Mouse (Mus musculus) brain, embryonic 14.5 days (tissue): ENCODE results near the gene 2310022A10Rik. TPM values are rescaled to one million over a fixed set of nuclear protein-coding genes. Genes with fewer than 3 reads are reported as not detected.
A peak's percentile ranks its signal among the peaks of the same experiment; 100 is the strongest.

Source experiments
- DNase-seq: peaks from one replicate; pipeline ENCODE4 v3.0.0-alpha.2; 2011; ENCODE audit warnings: low read depth
- CTCF ChIP-seq: fragments of 200-500 bp; IDR thresholded peaks from 2 replicates; pipeline ENCODE4 v1.5.1; 2012; ENCODE audit warnings: inconsistent platforms, mild to moderate bottlenecking, moderate library complexity, borderline replicate concordance; ENCODE audit not compliant: insufficient read depth, insufficient read length; ENCODE audit errors: extremely low read depth
- POLR2A ChIP-seq: fragments of 200-500 bp; IDR thresholded peaks from 2 replicates; pipeline ENCODE4 v1.6.1; 2012; ENCODE audit warnings: mild to moderate bottlenecking, inconsistent platforms, borderline replicate concordance; ENCODE audit not compliant: poor library complexity, insufficient read depth, insufficient read length, severe bottlenecking; ENCODE audit errors: extremely low read depth
- polyA plus RNA-seq: library from polyadenylated mRNA; depleted of rRNA; stranded (reverse); fragments of >200 nt; gene quantifications from 2 replicates; pipeline ENCODE4 v1.2.3, GENCODE M21; 2012

Gene 2310022A10Rik
- polyA plus RNA-seq, 1 experiment: 42.8 TPM

DNA sequence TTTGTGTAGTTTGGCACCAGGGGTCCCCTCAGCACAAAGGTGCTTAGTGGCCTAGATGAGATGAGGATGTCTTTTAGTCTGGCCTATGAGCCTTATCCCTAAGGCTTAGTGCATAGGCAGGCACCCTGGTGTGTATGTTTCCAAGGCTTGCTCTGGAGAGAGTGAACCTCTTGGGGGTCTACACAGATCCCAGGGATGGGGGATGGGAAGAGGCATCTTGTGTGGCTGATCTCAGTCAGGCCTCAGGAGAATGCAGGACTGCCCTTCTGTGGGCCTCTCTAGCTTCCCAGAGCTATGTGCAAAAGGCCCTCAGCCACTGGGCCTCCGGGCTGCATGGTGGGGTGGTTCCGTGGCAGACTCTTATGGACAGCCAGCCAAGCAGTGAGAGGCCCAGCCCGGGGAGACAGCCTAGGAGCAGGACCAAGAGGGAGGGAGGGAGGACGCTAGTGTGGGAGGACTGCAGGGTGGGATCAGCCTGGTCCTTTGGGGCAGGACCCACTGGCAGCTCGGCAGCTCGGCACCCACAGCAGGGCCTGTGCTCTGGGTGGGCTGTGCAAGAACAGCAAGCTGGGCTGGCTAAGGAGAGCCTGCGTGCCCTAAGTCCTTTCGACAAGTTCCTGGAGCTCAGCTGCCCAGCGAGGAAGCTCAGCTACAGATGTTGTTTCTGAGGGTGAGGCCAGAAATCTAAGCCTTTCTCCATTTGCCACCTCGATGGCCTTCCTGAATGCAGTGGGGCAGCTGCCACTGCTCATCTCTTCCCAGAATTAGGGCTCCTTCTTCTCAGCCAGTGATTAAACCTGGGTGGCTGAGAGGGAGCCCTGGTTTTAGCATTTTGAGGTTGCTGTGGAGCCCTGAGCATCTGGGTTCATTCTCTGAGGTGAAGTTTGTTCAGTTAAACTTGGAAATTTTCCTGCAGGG is 43.8 kb downstream of the 2310022A10Rik start:
- no peak for DNase-seq
- TF ChIP-seq CTCF (no peak), POLR2A (no peak)

DNA sequence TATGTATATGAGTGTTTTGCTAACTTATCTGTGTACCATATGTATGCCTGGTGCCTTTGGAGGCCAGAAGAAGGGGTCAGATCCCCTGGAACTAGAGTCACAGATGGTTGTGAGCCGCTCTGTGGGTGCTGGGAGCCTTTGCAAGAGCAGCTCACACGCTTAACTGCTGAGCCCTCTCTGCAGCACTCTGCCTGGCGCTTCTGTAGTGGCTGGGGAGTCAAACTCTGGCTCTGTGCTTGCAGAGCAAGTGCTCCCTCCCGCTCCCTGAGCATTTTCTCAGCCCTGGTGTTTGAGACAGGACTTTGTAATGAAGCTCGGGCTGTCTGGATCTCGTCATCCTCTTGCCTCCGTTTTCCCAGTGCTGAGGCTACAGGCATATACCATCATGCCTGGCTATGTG is 45.0 kb downstream of the 2310022A10Rik start:
- TF ChIP-seq CTCF (no peak), POLR2A (no peak)
- no peak for DNase-seq

DNA sequence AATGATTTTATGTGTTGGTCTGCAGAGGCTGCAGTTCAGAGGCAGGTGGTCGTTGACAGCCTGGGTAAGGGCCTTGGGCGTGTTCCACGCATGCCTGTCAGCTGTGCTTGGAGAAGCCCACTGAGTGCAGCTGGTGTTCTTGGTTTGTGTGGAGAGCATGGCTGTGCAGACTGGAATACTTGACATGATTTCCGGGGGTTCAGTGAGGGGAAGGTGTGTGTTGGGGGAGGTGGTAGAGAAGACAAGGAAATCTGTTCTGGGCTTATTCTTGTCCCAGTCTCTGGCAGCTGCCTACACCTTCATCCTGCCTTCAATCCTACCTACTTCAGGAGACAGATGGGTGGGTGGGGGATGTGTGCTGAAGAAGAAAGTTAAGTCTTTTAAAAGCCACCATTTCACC is 48.6 kb downstream of the 2310022A10Rik start:
- peak; percentile 73 for DNase-seq
- no peak for TF ChIP-seq POLR2A
- TF ChIP-seq CTCF: no peak

DNA sequence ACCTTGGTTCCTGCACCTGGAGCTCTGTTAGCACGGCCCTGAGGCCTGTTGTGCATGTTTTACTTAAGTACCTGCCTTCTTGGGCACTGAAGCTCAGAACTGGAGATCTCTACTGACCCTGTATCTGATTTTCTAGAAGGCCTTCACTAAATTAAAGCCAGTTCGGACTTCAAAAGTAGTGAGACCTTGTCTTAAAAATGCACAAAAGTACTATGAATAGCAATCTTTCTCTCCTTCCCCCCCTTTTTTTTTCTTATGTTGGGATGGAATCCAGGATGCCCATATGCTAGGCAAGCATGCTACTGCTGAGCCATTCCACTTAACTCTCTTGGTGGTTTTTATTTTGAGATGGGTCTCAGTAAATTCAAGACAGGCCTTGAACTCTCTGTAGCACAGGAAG is 49.1 kb downstream of the 2310022A10Rik start:
- peak; percentile 47 for DNase-seq
- TF ChIP-seq POLR2A (no peak), CTCF (no peak)

DNA sequence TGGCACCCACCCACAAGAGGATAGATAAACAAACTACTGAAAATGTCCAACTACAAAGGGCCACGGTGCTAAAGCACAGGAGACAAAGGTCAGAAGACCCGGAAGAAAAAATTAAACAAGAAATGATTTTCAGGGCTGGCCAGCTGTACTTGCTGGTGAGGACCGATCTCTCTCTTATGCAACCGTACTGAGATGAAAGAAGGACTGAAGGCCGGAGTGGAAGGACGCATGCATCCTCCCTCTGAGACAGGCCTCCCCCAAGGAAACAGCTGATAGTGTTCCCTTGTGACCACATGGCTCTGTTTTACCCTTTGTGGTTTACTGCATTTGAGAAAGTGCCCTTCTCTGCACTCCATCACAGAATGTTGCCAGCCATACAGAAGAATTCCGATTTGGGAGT is 49.8 kb downstream of the 2310022A10Rik start:
- TF ChIP-seq POLR2A: no peak
- no peak for TF ChIP-seq CTCF
- no peak for DNase-seq

DNA sequence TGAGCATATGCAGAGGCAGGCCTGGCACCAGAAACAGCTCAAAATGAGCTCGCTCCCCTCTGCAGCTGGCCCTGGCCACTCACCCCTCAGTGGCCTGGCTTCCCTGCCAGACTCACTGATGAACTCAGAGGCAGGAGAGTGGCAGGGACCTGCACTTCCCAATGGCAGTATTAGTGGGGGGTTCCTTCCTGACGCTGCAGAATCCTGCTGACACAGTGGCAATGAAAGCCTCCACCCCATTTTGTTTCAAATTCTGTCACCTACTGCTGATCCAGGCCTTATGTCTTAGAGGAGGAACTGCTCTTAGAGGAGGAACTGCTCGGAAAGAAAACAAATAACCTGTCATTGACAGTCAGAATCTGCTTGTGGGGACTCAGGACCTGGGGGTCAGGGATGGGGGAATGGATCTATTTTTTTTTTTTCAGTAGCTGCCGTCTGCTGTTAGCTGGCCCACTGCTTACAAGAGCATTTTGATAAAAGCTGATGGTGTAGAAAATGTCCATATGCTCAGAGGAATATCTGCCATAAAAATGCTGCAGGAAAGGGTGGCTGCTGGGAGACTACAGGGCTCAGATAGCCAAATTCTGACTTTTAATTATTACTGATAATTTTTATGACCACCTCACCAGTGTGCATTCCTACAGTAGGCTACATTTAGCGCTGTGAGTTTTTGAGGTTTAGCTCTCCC is 51.8 kb downstream of the 2310022A10Rik start:
- DNase-seq: peak; percentile 45
- TF ChIP-seq POLR2A (no peak), CTCF (no peak)

DNA sequence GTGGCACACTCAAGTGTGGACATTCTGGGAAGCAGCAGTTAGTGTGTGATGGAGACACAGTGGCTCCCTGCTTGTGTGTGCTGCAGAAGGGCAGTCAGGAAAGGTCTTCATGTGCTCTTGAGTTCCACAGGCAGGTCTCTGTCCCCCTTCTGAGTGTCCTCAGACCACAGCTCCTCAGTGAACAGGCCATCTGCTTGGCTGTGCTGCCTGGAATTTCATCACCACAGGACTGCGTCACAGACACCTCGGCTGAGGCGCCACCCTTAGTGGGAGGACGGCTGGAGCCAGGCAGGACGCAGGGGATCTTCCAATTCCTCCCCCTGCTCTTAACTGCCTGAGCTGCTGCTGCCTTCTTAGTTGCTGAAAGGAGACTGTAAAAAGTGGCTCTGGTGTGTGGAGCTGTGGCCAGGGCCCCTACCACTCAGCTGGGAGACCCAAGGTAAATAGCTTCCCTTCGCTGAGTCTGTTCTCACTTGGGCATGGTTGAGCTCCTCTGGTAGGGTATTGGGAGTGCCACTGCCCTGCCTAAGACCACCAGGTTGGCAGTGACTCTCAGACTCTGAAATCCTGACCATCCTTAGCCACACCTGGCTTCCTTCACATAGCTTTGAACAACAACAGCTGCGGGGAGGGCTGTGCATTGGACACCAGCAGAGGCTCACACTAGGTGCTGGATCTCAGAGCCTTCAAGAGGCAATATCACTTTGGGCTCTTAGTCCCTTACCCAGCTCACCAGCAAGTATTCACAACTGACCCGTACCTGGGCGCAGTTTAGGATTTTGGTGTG is 52.7 kb downstream of the 2310022A10Rik start:
- DNase-seq: no peak
- no peak for TF ChIP-seq POLR2A
- no peak for TF ChIP-seq CTCF

DNA sequence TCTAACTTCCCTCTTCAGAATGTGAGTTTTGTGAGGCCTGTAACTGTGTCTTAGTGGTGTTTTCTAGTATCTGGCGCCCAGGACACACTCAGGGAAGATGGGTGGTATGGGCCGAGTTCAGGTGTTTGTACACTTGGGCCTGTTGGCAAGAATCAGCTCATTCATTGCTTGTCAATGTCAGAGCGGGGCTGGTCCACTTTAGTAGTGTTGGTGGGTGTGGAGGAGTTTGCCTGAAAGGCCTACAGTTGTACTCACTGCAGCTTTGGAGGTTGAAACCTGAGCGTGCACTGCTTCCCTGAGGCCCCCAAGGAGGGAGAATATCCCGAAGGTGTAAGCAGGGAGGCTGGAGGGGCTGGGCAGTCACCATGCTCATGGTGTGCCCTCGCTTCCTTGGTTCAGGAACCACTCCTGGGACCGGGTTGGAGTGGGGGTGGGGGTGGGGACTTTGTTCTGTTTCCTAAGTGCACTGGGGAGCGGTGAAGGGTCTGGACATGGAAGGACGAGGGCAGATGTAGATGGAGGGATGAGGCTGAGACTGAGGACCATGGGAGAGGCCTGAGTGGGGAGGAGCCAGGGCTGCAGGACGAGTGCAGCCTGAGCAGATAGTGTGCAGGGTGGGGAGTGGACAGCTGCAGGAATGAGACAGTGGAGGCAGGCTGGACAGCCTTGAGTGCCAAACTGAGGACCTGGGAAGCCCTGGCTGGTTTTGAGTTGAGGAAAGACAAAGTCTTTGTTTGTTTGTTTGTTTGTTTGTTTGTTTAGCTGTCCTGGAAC is 53.6 kb downstream of the 2310022A10Rik start:
- TF ChIP-seq CTCF (no peak), POLR2A (no peak)
- DNase-seq: no peak

DNA sequence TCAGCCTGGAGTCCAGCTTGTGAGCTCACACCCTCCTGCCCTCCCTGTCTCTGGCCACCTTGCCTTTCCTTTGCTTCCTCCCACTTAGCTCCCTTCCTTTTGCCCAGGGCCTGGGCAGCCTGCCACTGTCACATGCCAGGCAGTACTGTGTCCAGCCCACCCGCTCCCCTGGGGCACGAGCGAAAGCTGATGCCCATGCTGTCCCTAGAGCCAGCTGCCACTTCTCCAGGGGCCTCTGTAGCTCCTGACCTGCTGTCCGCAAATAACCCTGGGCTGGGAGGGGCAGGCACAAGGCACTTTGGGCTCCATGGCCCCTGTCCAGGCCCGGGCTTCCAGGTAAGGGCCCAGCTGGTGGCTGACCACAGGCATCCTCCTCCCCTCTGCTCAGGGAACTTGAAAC is 54.5 kb downstream of the 2310022A10Rik start:
- TF ChIP-seq POLR2A (no peak), CTCF (no peak)
- DNase-seq: no peak

DNA sequence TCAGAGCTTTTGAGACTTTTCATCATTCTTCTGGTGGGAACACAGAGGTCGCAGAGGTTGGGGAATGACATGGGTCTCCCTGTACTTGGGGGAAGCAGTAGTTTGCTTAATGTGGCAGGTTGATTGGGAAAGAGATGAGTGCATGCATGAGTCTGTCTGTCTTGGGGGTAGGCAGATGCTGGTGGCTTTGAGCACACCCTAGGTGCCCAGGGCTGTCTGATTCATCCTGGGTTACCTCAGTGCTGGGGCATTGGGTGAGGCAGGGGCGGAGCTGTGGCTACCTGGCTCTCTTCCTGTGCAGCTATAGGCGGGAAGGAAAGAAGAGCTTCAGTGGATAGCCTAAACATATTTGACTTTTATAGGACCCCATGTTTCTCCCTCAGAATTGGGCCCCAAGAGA is 55.1 kb downstream of the 2310022A10Rik start:
- TF ChIP-seq POLR2A (no peak), CTCF (no peak)
- DNase-seq: no peak
